Mouse (Mus musculus): ENCODE measurements around the gene Naxe. TPM values are rescaled to one million over a fixed set of nuclear protein-coding genes. Genes with fewer than 3 reads are reported as not detected.

Gene Naxe
- polyA plus RNA-seq, 1 experiment: 1.2 TPM

DNA sequence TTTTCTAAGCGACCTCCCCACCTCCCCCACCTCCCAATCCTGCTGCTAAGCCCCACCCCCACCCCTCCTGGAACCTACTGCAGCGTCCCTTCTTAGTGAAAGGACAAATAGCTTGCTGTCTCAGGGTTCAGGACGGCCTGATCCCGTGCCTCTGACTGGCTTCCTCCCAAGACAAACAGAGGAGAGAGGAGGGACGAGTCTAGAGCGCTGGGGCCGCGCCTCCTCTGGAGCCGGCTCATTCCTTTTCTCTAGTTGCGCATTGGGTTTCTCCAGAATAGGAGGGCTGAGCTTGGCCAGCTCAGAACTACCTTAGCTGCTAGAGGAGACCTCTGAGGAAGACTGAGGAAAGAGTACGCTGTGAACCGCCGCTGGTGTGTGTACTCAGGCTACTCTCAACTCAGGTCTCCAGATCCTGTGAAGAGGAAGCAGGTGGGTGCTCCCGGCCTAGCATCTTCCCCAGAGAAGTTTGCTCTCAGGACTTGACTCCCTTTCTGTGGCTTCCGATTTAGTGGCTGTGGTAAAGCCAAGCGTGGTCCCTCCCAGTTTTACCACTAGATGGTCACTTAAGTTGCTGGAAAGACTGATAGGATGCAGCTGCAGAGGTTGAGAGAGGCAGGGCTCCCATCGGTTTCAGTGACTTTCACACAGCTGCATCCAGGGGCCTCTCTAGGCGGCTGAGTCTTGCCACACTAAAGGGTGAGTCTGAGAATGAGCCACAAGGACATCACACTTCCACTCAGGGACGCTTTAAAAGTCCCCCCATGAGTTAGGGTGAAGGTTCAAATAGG lies 27.5 kb downstream of the Naxe start:
- Histone ChIP-seq H3K4me1 (ENCODE audit: control insufficient read depth) (no peaks in the 10 kb centered on the region), H3K4me3 (replicated peaks) (no peak overlapping the region), H3K9me3 (ENCODE audit: control insufficient read depth, low read length) (peaks cover 8% of the 10 kb centered on the region), H3K27me3 (ENCODE audit: control insufficient read depth) (peaks cover 45% of the 10 kb centered on the region), H3K36me3 (ENCODE audit: control insufficient read depth) (no peaks in the 10 kb centered on the region)
- TF ChIP-seq GATA1 (IDR thresholded peaks at IDR 0.05; ENCODE audit: low read length): no peak
- no peak for TF ChIP-seq TAL1 (IDR thresholded peaks at IDR 0.05; ENCODE audit: low read length)

- Histone ChIP-seq H3K36me3 (ENCODE audit: control insufficient read depth) (no peaks in the 10 kb centered on the region), H3K4me1 (ENCODE audit: control insufficient read depth) (peaks cover 10% of the 10 kb centered on the region), H3K27me3 (ENCODE audit: control insufficient read depth) (peaks cover 76% of the 10 kb centered on the region), H3K4me3 (replicated peaks) (no peak within 1 kb of the TSS), H3K9me3 (ENCODE audit: control insufficient read depth, low read length) (peaks cover 17% of the 10 kb centered on the region)
- TF ChIP-seq GATA1 (IDR thresholded peaks at IDR 0.05; ENCODE audit: low read length): no peak
- no peak for TF ChIP-seq TAL1 (IDR thresholded peaks at IDR 0.05; ENCODE audit: low read length)
Observed at GRCm38 (mm10) chr3:88027434-88028186, 30.7 kb downstream of the Naxe start, which contains the start of gene Hapln2. Hapln2 (minus strand) TSS chr3:88027583.

- Histone ChIP-seq H3K4me1 (ENCODE audit: control insufficient read depth) (peaks cover 14% of the 10 kb centered on the region), H3K4me3 (replicated peaks) (no peak overlapping the region), H3K9me3 (ENCODE audit: control insufficient read depth, low read length) (peaks cover 20% of the 10 kb centered on the region), H3K36me3 (ENCODE audit: control insufficient read depth) (no peaks in the 10 kb centered on the region), H3K27me3 (ENCODE audit: control insufficient read depth) (peaks cover 78% of the 10 kb centered on the region)
- TF ChIP-seq GATA1 (IDR thresholded peaks at IDR 0.05; ENCODE audit: low read length) (no peak), TAL1 (IDR thresholded peaks at IDR 0.05; ENCODE audit: low read length) (no peak)
Observed at GRCm38 (mm10) chr3:88026823-88027222, 31.5 kb downstream of the Naxe start.

DNA sequence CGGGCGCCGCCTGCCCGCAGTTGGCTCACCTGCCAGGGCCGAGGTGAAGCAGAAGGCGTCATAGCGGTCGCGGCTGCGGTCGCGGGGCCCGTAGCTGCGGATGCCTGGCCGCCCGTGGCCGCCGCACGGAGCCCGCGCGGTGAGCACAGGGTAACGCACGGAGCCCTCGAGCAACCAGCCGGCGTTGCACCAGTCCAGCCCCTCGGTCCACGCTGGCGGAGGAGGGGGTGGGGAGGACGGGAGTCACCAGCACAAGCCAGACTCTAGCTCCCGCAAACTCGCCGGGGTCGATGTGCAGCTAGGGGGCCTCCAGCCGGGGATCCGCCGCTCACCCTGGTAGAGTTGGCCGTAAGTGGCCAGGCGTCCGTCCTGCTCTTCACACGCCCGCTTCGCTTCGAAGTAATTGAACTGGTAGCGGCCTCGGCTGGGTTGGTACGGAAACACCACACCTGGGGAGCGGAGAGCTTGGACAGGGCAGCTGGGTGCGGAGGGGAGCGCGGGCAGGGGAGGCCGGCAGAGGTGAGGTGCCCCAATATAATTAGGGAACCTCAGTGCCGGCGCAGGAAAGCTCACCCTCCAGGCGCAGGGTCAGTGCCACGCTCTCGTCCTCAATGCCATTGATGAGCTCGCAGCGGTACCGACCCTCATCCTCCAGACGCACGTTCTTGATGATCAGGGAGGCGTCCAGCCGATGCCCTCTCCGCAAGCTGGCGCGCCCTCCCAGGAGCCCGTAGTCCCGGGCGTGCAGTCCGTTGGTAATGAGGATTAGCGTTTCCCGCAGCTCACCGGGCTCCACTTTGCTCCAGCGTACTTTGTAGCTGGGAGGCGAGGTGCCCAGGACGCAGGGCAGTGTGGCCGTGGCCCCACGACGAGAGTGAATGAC lies 34.9 kb downstream of the Naxe start:
- Histone ChIP-seq H3K9me3 (ENCODE audit: control insufficient read depth, low read length) (peaks cover 19% of the 10 kb centered on the region), H3K4me3 (replicated peaks) (peak overlapping the region; percentile 49), H3K4me1 (ENCODE audit: control insufficient read depth) (peaks cover 14% of the 10 kb centered on the region), H3K36me3 (ENCODE audit: control insufficient read depth) (no peaks in the 10 kb centered on the region), H3K27me3 (ENCODE audit: control insufficient read depth) (peaks cover 83% of the 10 kb centered on the region)
- no peak for TF ChIP-seq GATA1 (IDR thresholded peaks at IDR 0.05; ENCODE audit: low read length)
- TF ChIP-seq TAL1 (IDR thresholded peaks at IDR 0.05; ENCODE audit: low read length): no peak

- H3K36me3 ChIP-seq (ENCODE audit: control insufficient read depth): no peaks in the 10 kb centered on the region
- H3K9me3 ChIP-seq (ENCODE audit: control insufficient read depth, low read length): peaks cover 12% of the 10 kb centered on the region
- peaks cover 86% of the 10 kb centered on the region for H3K27me3 ChIP-seq (ENCODE audit: control insufficient read depth)
- peaks cover 14% of the 10 kb centered on the region for H3K4me1 ChIP-seq (ENCODE audit: control insufficient read depth)
- H3K4me3 ChIP-seq (replicated peaks): peak overlapping the region; percentile 49
- TF ChIP-seq TAL1 (IDR thresholded peaks at IDR 0.05; ENCODE audit: low read length): no peak
- TF ChIP-seq GATA1 (IDR thresholded peaks at IDR 0.05; ENCODE audit: low read length): no peak
Observed at GRCm38 (mm10) chr3:88022322-88023191, 35.7 kb downstream of the Naxe start.

- peaks cover 7% of the 10 kb centered on the region for H3K9me3 ChIP-seq (ENCODE audit: control insufficient read depth, low read length)
- peaks cover 4% of the 10 kb centered on the region for H3K27me3 ChIP-seq (ENCODE audit: control insufficient read depth)
- no peaks in the 10 kb centered on the region for H3K36me3 ChIP-seq (ENCODE audit: control insufficient read depth)
- TF ChIP-seq TAL1 (IDR thresholded peaks at IDR 0.05; ENCODE audit: low read length): no peak
- TF ChIP-seq GATA1 (IDR thresholded peaks at IDR 0.05; ENCODE audit: low read length): no peak
- H3K4me1 ChIP-seq (ENCODE audit: control insufficient read depth): no peaks in the 10 kb centered on the region
- H3K4me3 ChIP-seq (replicated peaks): no peak overlapping the region
Observed at GRCm38 (mm10) chr3:88010634-88011265, 47.5 kb downstream of the Naxe start.

Other genes with a start within 250 kb of the Naxe start
- gene Pear1, start 234.2 kb downstream of the Naxe start, polyA plus RNA-seq (2012): 0.06 and 0.10 TPM in 2 replicates
- 0.01 and 0.04 TPM in 2 replicates for gene Sh2d2a, start 211.7 kb downstream of the Naxe start, polyA plus RNA-seq (2012)
- 11.4 and 11.7 TPM in 2 replicates for gene Prcc, start 172.9 kb downstream of the Naxe start, polyA plus RNA-seq (2012)
- gene Hdgf, start 152.2 kb downstream of the Naxe start, polyA plus RNA-seq (2012): 86.9 and 109 TPM in 2 replicates
- 0.97 and 1.1 TPM in 2 replicates for gene Mrpl24, start 139.0 kb downstream of the Naxe start, polyA plus RNA-seq (2012)
- 0.25 and 0.26 TPM in 2 replicates for gene Isg20l2, start 128.2 kb downstream of the Naxe start, polyA plus RNA-seq (2012)
- 1.3 TPM in 2 replicates for gene Rrnad1, start 127.8 kb downstream of the Naxe start, polyA plus RNA-seq (2012)
- gene Crabp2, start 109.8 kb downstream of the Naxe start, polyA plus RNA-seq (2012): not detected in 2 replicates
- 0.01 TPM in 1 of 2 replicates, not detected in the other for gene Nes, start 87.4 kb downstream of the Naxe start, polyA plus RNA-seq (2012)
- not detected in 2 replicates for gene Bcan, start 58.3 kb downstream of the Naxe start, polyA plus RNA-seq (2012)
- not detected in 2 replicates for gene Hapln2, start 30.9 kb downstream of the Naxe start, polyA plus RNA-seq (2012)
- 0.57 and 0.75 TPM in 2 replicates for gene Gpatch4, start 15.4 kb downstream of the Naxe start, polyA plus RNA-seq (2012)
- gene Ttc24, start 19.8 kb upstream of the Naxe start, polyA plus RNA-seq (2012): not detected in 2 replicates
- gene Iqgap3, start 23.5 kb upstream of the Naxe start, polyA plus RNA-seq (2012): 1.6 and 3.1 TPM in 2 replicates
- gene Mef2d, start 83.9 kb upstream of the Naxe start, polyA plus RNA-seq (2012): 2.6 and 3.4 TPM in 2 replicates
- not detected in 2 replicates for gene Rhbg, start 196.2 kb upstream of the Naxe start, polyA plus RNA-seq (2012)
- gene Gm38392, start 228.7 kb upstream of the Naxe start, polyA plus RNA-seq (2012): not detected in 2 replicates
- gene Tsacc, start 238.5 kb upstream of the Naxe start, polyA plus RNA-seq (2012): 0.08 and 0.12 TPM in 2 replicates
- 1.6 and 3.8 TPM in 2 replicates for gene Cct3, start 238.6 kb upstream of the Naxe start, polyA plus RNA-seq (2012)

Measured in erythroblast, embryonic 14.5 days (primary cell).